In genomic region chr17:28986833-28987232, GRCm38 (mm10) we compare ENCODE assay signal across 8 mouse cellular contexts. TPM values are rescaled to one million over a fixed set of nuclear protein-coding genes. Genes with fewer than 3 reads are reported as not detected.
DNase-seq lines count a peak whose midpoint lies in the region; ATAC-seq and TF ChIP-seq lines count a peak whose summit lies in the region.
"Had no signal": no experiment of that assay in that cellular context is flagged by ENCODE, and none has a peak within 500 bp of the region (broad histone marks: within the 10 kb centered on the region; RNA-seq: fewer than 3 reads in every experiment).

No protein-coding gene starts in this region.

- H3K27ac ChIP-seq in left cerebral cortex, adult 2 months = no peak overlapping the region
- 0 out of 2 replicates have a peak overlapping the region, but pooled peaks have one; percentile 0 for H3K27ac ChIP-seq in ES-E14 (ENCODE audit: insufficient read depth, low read depth, low read length, poor library complexity, severe bottlenecking)
- H3K27ac ChIP-seq in bone marrow macrophage, adult 2 months (ENCODE audit: insufficient read depth, low read depth, low read length) = no peak overlapping the region
- H3K27ac ChIP-seq in forebrain, embryonic 11.5 days (ENCODE audit: low read depth, low read length) = no peak overlapping the region

- in situ Hi-C loops in ES-E14 (cut with MboI; ENCODE audit: low sequenced_read_pairs in 2 of 2, unreplicated experiment in 2 of 2) = no loop called here

- no peak for TF ChIP-seq POLR2A in bone marrow macrophage, adult 2 months (IDR thresholded peaks at IDR 0.05; ENCODE audit: borderline replicate concordance, low read depth, low read length)

- H3K9ac ChIP-seq in ES-E14 (ENCODE audit: insufficient read depth, low read depth, low read length, poor library complexity, severe bottlenecking) = no peak overlapping the region
- no peak overlapping the region for H3K9ac ChIP-seq in forebrain, embryonic 11.5 days (ENCODE audit: low read length)

- no peak overlapping the region for H3K4me3 ChIP-seq in left cerebral cortex, adult 2 months
- no peak overlapping the region for H3K4me3 ChIP-seq in ES-E14 (ENCODE audit: insufficient read depth in 1 of 2, low read depth in 1 of 2, low read length in 2 of 2, poor library complexity in 1 of 2, severe bottlenecking in 1 of 2)
- no peak overlapping the region for H3K4me3 ChIP-seq in bone marrow macrophage, adult 2 months (ENCODE audit: insufficient read depth, low read length)
- no peak overlapping the region for H3K4me3 ChIP-seq in forebrain, embryonic 11.5 days (ENCODE audit: low read depth, low read length)

- no peak for DNase-seq in left cerebral cortex, adult 2 months (ENCODE audit: extremely low spot score in 1 of 2, low spot score in 2 of 2)
- no peak for DNase-seq in left cerebral cortex, adult 18-20 months (ENCODE audit: low spot score in 2 of 2)
- peak; percentile 81 for DNase-seq in ES-E14 (ENCODE audit: low read depth, low spot score)
- DNase-seq in lung, postnatal 14 days = peak; percentile 46
- no peak for DNase-seq in frontal cortex, postnatal 25 days (ENCODE audit: low spot score in 2 of 2)
- DNase-seq in forebrain, embryonic 11.5 days (ENCODE audit: low spot score) = no peak

- no peak overlapping the region for H3K4me2 ChIP-seq in forebrain, embryonic 11.5 days (ENCODE audit: low read depth, low read length, severe bottlenecking)

- intact Hi-C loops in left cerebral cortex, adult 2 months (cut with DNase I) = loop anchor here (5.0 kb wide), 2 partner anchors 35 to 110 kb away; no protein-coding TSS in a partner anchor

- TF ChIP-seq CTCF in left cerebral cortex, adult 2 months (IDR thresholded peaks at IDR 0.05) = peak; percentile 59
- peak; percentile 52 for TF ChIP-seq CTCF in bone marrow macrophage, adult 2 months (IDR thresholded peaks at IDR 0.05; ENCODE audit: low read depth, low read length)

- H3K9me3 ChIP-seq in ES-E14 (ENCODE audit: control insufficient read depth, insufficient read depth, low read depth, low read length) = no peaks in the 10 kb centered on the region
- no peaks in the 10 kb centered on the region for H3K9me3 ChIP-seq in forebrain, embryonic 11.5 days (ENCODE audit: control insufficient read depth, low read length)

- ATAC-seq in forebrain, embryonic 11.5 days (replicated peaks; ENCODE audit: low FRiP score) = no peak

- peaks cover 33% of the 10 kb centered on the region for H3K36me3 ChIP-seq in ES-E14 (ENCODE audit: control insufficient read depth, insufficient read depth, low read length, poor library complexity, severe bottlenecking)
- H3K36me3 ChIP-seq in forebrain, embryonic 11.5 days (ENCODE audit: control insufficient read depth, insufficient read depth, low read length) = peaks cover 18% of the 10 kb centered on the region

- H3K27me3 ChIP-seq in forebrain, embryonic 11.5 days (ENCODE audit: control insufficient read depth, insufficient read depth, low read length) = no peaks in the 10 kb centered on the region

- H3K4me1 ChIP-seq in ES-E14 (ENCODE audit: control insufficient read depth in 2 of 2, insufficient read depth in 2 of 2, low read length in 2 of 2, poor library complexity in 1 of 2) = peaks cover 10 to 14% of the 10 kb centered on the region in 2 experiments; a peak in 3 of 4 replicates
- no peaks in the 10 kb centered on the region for H3K4me1 ChIP-seq in bone marrow macrophage, adult 2 months (ENCODE audit: control insufficient read depth, insufficient read depth, low read length)
- H3K4me1 ChIP-seq in forebrain, embryonic 11.5 days (replicated peaks; ENCODE audit: control insufficient read depth, insufficient read depth, low read length) = no peaks in the 10 kb centered on the region

TF ChIP-seq in ES-E14, 5 proteins besides CTCF, POLR2A, EP300 and RAD21:
- TF ChIP-seq CHD2 (IDR thresholded peaks at IDR 0.05; ENCODE audit: low read depth, low read length) (no peak), MAFK (IDR thresholded peaks at IDR 0.05; ENCODE audit: insufficient read depth, low read depth, low read length) (no peak), HCFC1 (IDR thresholded peaks at IDR 0.05; ENCODE audit: borderline replicate concordance, insufficient read depth, low read length) (peak; percentile 38; the same call in 1 of the 2 replicates), ZC3H11A (IDR thresholded peaks at IDR 0.05; ENCODE audit: borderline replicate concordance, low read depth, low read length) (no peak), ZNF384 (IDR thresholded peaks at IDR 0.05; ENCODE audit: low read depth, low read length) (no peak)
TF ChIP-seq in ES-E14: peak in this region for 1.

RNA-seq across cellular contexts. Expression of gene Stk38, which starts 21.0 kb away (rescaled TPM):
- total RNA-seq in left cerebral cortex, adult 2 months (2021) = 10 to 100 TPM; 53.5 to 58.6 TPM
- 10 to 100 TPM; 43.2 to 45.8 TPM for total RNA-seq in left cerebral cortex, adult 18-20 months (2021)
- 78.0 and 85.7 TPM in 2 replicates for total RNA-seq in ES-E14 (2012; rRNA removed)
- polyA plus RNA-seq in bone marrow macrophage, adult 2 months (2012; ENCODE audit: insufficient read depth, insufficient read length, missing spikeins) = 180 and 183 TPM in 2 replicates
- 134 and 143 TPM in 2 replicates for polyA plus RNA-seq in forebrain, embryonic 11.5 days (2014; fragmentation: Nextera tagmentation; extraction: Ambion mirVana)

RNA-seq across cellular contexts. Expression of gene Kctd20, which starts 35.1 kb away (rescaled TPM):
- 10 to 100 TPM; 65.2 to 74.7 TPM for total RNA-seq in left cerebral cortex, adult 2 months (2021)
- total RNA-seq in left cerebral cortex, adult 18-20 months (2021) = 10 to 100 TPM; 67.7 to 71.2 TPM
- 39.6 and 46.9 TPM in 2 replicates for total RNA-seq in ES-E14 (2012; rRNA removed)
- 50.0 and 54.0 TPM in 2 replicates for polyA plus RNA-seq in bone marrow macrophage, adult 2 months (2012; ENCODE audit: insufficient read depth, insufficient read length, missing spikeins)
- 112 and 116 TPM in 2 replicates for polyA plus RNA-seq in forebrain, embryonic 11.5 days (2014; fragmentation: Nextera tagmentation; extraction: Ambion mirVana)

RNA-seq across cellular contexts. Expression of gene Pxt1, which starts 43.2 kb away (rescaled TPM):
- not detected for total RNA-seq in left cerebral cortex, adult 2 months (2021)
- total RNA-seq in left cerebral cortex, adult 18-20 months (2021) = not detected
- total RNA-seq in ES-E14 (2012; rRNA removed) = 0.36 and 1.4 TPM in 2 replicates
- not detected in 2 replicates for polyA plus RNA-seq in bone marrow macrophage, adult 2 months (2012; ENCODE audit: insufficient read depth, insufficient read length, missing spikeins)
- polyA plus RNA-seq in forebrain, embryonic 11.5 days (2014; fragmentation: Nextera tagmentation; extraction: Ambion mirVana) = 0.28 TPM in 1 of 2 replicates, not detected in the other
- polyA plus RNA-seq: embryonic facial prominence, embryonic 14.5 days had no signal

RNA-seq across cellular contexts. Expression of gene Srsf3, which starts 45.6 kb away (rescaled TPM):
- total RNA-seq in left cerebral cortex, adult 2 months (2021) = 100 to 1,000 TPM; 113 to 114 TPM
- 100 to 1,000 TPM; 124 to 130 TPM for total RNA-seq in left cerebral cortex, adult 18-20 months (2021)
- 317 and 391 TPM in 2 replicates for total RNA-seq in ES-E14 (2012; rRNA removed)
- 151 and 170 TPM in 2 replicates for polyA plus RNA-seq in bone marrow macrophage, adult 2 months (2012; ENCODE audit: insufficient read depth, insufficient read length, missing spikeins)
- polyA plus RNA-seq in forebrain, embryonic 11.5 days (2014; fragmentation: Nextera tagmentation; extraction: Ambion mirVana) = 823 and 865 TPM in 2 replicates

Comparison
In these comparisons a context has a peak if more than half of its experiments do, and no peak if none do; other contexts are left out.
1. DNase-seq: peak in ES-E14 (single experiment) and lung, postnatal 14 days (single experiment); none in left cerebral cortex, adult 2 months (0 of 2), left cerebral cortex, adult 18-20 months (0 of 2), frontal cortex, postnatal 25 days (0 of 2) and forebrain, embryonic 11.5 days (single experiment).